Mouse (Mus musculus) midbrain, embryonic 10.5 days (tissue): Measurements from ENCODE around the gene Psmb3. TPM values are rescaled to one million over a fixed set of nuclear protein-coding genes. Genes with fewer than 3 reads are reported as not detected.
"Not testable (repeated sequence)": the region's sequence is repeated elsewhere in the genome, so short reads cannot be mapped to it uniquely, and the experiment has no call there.

Experiments used
- DNase-seq: peaks from one replicate; pipeline ENCODE4 v3.0.0-alpha.2; 2017; ENCODE audit warnings: low spot score
- H3K27ac ChIP-seq: fragments of 300-500 bp; sonication (generic); replicated peaks from 2 replicates; pipeline ENCODE4 v1.5.1; 2016; ENCODE audit warnings: mild to moderate bottlenecking
- H3K27me3 ChIP-seq: fragments of 300-500 bp; sonication (generic); 2 replicates; pipeline ENCODE4 v1.6.1; 2016; ENCODE audit warnings: low read depth, mild to moderate bottlenecking; ENCODE audit not compliant: poor library complexity, severe bottlenecking
- H3K36me3 ChIP-seq: fragments of 300-500 bp; sonication (generic); 2 replicates; pipeline ENCODE4 v1.6.1; 2016; ENCODE audit warnings: mild to moderate bottlenecking, moderate library complexity
- H3K4me1 ChIP-seq: fragments of 300-500 bp; sonication (generic); 2 replicates; pipeline ENCODE4 v1.6.1; 2016
- H3K4me3 ChIP-seq: fragments of 300-500 bp; sonication (generic); 2 replicates; pipeline ENCODE4 v1.5.1; 2016; ENCODE audit warnings: mild to moderate bottlenecking, moderate library complexity
- H3K9me3 ChIP-seq: fragments of 300-500 bp; sonication (generic); replicated peaks from 2 replicates; pipeline ENCODE4 v1.6.1; 2016; ENCODE audit warnings: mild to moderate bottlenecking
- WGBS: fragments of 180-500 bp; shearing (Covaris S2); methylation state at CpG from one replicate; pipeline ENCODE4 v1.1.7; 2016; 5-methylcytosine and 5-hydroxymethylcytosine counted together
- polyA plus RNA-seq: library from polyadenylated mRNA; unstranded; fragments of >200 nt; fragmentation: Nextera tagmentation; extraction: Ambion mirVana; gene quantifications from 2 replicates; pipeline ENCODE4 v1.2.1, GENCODE M21; 2016

Psmb3 gene
- polyA plus RNA-seq, 1 experiment from 2014 or later, result 631 TPM

DNA sequence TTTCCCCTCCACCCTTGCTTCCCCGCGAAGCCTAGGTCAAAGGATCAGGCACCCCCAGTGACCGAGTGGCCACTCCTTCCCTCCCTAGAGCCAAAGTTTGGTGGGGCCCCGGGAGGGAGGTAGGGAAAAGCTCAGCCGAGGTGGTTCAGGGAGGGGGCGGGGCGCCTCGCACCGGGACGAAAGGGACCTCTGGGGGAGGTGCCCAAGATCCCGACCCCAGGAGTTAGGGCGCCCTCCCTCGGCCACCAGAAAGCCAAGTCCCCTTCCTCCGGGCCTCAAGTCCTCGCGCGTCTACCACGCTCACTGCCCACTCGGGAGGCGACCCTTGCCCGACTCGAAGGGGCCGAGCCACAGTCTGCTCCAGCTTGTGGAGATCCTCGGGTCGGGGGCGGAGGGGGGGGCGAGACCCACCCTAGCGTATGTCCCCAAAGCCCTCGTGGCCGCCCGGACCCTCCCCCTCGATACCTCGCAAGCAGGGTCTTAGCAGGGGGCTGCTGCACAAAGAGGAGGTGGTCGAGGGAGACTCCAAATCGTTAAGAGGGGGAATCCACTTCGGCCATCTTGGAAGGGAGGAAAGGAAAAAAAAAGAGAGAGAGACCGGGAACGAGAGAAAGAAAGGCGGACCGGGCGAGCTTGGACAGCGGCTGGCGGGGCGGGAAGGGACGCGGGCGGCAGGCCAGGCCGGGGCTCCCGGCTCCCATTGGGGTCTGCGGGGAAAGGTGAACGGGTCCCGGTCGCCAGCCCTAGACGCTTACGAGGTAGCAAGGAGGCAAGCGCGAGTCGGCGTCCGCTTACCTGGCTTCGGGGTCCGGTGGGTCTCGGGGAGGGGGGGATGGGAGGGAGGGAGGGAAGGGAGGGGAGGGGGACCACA is 4.2 kb upstream of the Psmb3 start:
- under 1% methylated on average over 61 of the region's 63 CpGs for WGBS

DNA sequence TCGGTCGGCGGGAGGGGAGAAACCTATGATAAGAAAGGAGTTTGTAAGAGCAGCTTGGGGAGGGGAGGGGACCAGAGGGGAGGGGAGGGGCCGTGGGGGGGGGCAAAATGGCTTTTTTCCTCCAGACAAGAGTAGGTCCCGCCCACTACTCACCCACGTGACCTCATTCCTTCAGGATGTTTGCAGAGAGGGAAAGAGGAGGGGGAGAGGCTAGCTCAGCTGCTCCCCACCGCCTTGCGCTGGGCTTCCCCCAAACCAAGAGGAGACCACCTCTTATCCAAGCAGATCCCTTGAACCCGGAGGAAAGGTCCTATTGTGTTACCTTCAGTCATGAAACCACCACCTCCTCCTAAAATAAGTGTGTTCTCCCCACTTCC is 3.6 kb upstream of the Psmb3 start:
- DNase-seq, result peak; percentile 94
- H3K4me3 ChIP-seq, result peak overlapping the region; percentile 90
- 0 out of 2 replicates have a peak, but pooled peaks cover 7% of the 10 kb centered on the region for H3K27me3 ChIP-seq
- WGBS, result 0% methylated on average over 5 of the region's 9 CpGs
- H3K9me3 ChIP-seq, result no peaks in the 10 kb centered on the region
- H3K36me3 ChIP-seq, result peaks cover 15% of the 10 kb centered on the region; the same call in 1 of the 2 replicates
- H3K27ac ChIP-seq, result peak overlapping the region; percentile 99
- peaks cover 75% of the 10 kb centered on the region for H3K4me1 ChIP-seq

More for the DNA sequence above, 4.2 kb upstream of the Psmb3 start:
- Histone ChIP-seq H3K27ac (peak overlapping the region; percentile 99), H3K4me3 (peak overlapping the region; percentile 90), H3K27me3 (0 out of 2 replicates have a peak, but pooled peaks cover 7% of the 10 kb centered on the region), H3K36me3 (peaks cover 15% of the 10 kb centered on the region; the same call in 1 of the 2 replicates), H3K9me3 (no peaks in the 10 kb centered on the region), H3K4me1 (peaks cover 75% of the 10 kb centered on the region)
- peak; percentile 88 for DNase-seq

DNA sequence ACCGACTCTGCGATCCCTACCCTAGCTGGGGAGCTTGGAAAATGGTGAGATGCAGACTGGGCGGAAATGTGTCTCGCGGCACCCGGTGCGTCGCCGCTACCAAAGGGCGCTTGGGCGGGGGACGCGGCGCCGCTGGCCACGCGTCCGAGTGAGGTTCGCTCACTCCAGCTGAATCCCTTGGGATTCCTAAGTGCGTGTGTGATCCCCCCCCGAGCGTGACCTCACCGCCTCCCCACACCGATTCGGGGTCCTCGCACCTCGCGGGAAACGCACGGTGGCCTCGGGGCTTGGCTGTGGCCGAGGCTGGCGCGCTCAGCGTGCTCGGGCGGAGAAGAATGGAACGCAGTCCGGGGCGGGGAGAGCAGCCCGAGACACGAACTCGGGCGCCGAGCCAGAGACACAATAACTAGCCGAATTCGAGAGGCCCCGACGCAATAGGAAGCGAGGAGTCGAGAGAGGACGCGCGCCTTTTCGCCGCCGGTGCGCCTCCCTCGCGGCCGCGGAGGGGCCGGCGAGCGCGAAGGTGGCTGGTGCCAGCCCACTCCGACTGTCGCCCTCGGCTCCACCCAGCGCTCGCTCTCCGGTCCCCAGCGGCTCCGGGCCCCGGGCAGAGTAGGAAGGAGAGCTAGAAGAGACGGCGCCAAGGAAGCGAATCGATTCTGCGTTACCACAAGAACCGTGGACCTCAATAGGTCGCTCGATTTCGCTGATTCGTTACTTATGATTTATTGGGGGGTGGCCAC is 3.0 kb upstream of the Psmb3 start, which contains the start of gene Pcgf2:
Pcgf2 (minus strand) TSS at position 495 of the 743 bp plus-strand sequence.
- under 1% methylated on average over 85 of the region's 85 CpGs for WGBS
- peak; percentile 82 for DNase-seq
- peak within 1 kb of the TSS; percentile 99 for H3K27ac ChIP-seq
- H3K27me3 ChIP-seq, result 0 out of 2 replicates have a peak, but pooled peaks cover 7% of the 10 kb centered on the region
- peak within 1 kb of the TSS; percentile 90 for H3K4me3 ChIP-seq
- peaks cover 14% of the 10 kb centered on the region; the same call in 1 of the 2 replicates for H3K36me3 ChIP-seq
- H3K4me1 ChIP-seq, result peaks cover 72% of the 10 kb centered on the region
- H3K9me3 ChIP-seq, result no peaks in the 10 kb centered on the region

DNA sequence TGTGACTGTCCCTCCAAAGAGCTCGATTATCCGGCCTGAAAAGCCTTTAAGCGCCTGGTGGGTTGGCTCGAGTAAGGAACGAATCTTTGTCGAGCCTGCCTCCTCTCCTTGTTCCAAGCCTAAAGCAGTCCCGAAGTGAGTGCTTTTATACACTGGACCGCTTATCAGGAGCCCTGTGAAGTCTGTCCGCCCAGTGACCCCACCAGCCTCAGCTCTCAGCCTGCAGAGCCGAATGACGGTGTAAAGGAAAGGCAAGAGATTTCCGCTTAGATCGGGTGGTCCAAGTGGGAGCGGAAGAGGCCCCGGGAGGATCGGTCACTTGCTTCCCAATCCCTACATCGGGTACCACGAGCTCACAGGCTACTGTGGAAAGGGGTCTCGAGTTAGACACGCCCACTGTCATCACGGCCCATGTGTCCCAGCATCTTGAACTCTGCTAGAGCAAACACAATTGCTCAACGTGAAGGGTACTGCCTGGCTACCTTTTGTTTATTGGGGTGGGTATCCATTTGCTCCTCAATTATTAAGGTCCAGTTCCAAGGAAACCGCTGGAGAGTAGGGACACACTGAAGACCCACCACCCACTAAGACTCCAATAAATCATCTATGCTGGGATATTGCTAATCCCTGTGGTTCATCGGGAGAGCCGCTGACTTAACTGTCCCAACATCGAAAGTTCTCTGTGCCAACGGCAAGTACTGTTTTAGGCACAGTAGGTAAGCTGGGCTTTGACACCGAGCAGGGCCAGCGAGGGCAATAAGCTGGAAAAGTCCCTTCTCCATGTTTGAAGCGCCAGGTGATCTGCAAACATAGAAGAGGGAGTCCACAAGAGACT is 2.2 kb upstream of the Psmb3 start:
- Histone ChIP-seq H3K27me3 (0 out of 2 replicates have a peak, but pooled peaks cover 7% of the 10 kb centered on the region), H3K4me3 (peak overlapping the region; percentile 90), H3K9me3 (no peaks in the 10 kb centered on the region), H3K4me1 (peaks cover 64% of the 10 kb centered on the region), H3K36me3 (peaks cover 16% of the 10 kb centered on the region), H3K27ac (peak overlapping the region; percentile 99)
- WGBS, result 20% methylated on average over 30 of the region's 30 CpGs
- DNase-seq, result peak; percentile 58

DNA sequence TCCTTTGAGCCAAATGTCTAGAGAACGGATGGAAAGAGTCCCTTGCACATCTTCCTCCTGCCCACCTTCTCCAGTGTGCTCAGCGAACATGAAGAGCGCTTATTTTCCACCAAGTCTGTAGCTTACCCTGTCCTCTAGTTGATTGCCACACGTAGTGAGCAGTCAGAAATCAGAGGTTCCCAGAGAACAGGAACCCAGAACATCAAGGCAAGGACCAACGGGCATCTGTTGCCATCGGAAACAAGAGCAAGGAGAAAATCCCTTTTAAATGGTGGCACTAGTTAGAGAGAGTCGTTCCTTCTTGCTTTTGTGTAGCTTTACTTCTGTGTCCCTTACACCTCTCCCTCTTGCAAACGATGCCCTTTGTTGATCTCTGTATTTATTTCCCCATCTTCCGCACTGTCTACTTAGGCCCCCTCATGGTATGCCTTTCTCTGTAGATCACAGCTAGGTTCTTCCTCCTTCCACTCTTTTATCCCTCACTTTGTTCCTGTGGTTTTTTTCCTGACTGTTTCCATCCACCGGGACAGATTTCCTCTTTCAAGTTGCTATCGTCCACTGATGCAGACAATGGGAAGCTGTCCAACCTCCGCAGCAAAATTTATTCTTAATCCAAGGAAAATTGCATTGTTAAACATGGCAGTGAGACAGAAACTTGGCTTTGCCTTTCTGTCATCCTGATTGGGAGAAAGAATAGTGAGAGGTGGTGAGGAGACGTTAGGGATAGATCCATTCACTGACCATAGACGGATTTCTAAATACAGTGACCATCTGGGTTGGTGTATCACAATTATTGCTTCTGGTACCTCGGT is 1.4 kb upstream of the Psmb3 start:
- Histone ChIP-seq H3K27ac (peak overlapping the region; percentile 99; the same call in 1 of the 2 replicates), H3K4me1 (peaks cover 56% of the 10 kb centered on the region), H3K4me3 (peak overlapping the region; percentile 90), H3K9me3 (no peaks in the 10 kb centered on the region), H3K36me3 (peaks cover 24% of the 10 kb centered on the region), H3K27me3 (0 out of 2 replicates have a peak, but pooled peaks cover 7% of the 10 kb centered on the region)
- no peak for DNase-seq
- WGBS, result 52% methylated on average over 15 of the region's 15 CpGs

DNA sequence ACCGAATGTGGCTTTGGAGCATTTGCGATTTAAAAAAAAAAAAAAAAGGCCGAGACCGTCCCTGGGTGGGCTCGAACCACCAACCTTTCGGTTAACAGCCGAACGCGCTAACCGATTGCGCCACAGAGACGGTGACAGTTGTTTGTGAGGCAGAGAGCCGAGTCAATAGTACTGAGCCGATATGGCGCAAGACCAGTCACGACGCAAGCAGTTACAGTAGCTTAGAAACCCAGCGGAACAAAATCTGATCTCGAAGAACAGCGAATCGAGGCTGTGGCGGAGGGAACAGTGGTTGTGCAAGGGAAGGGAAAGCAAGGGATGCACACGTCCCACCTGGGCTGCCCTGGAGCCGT is 830 bp upstream of the Psmb3 start:
- peaks cover 50% of the 10 kb centered on the region for H3K4me1 ChIP-seq
- peak overlapping the region; percentile 90 for H3K4me3 ChIP-seq
- H3K9me3 ChIP-seq, result no peaks in the 10 kb centered on the region
- WGBS, result under 1% methylated on average over 24 of the region's 24 CpGs
- 0 out of 2 replicates have a peak, but pooled peaks cover 7% of the 10 kb centered on the region for H3K27me3 ChIP-seq
- H3K36me3 ChIP-seq, result peaks cover 30% of the 10 kb centered on the region
- DNase-seq, result peak; percentile 88
- peak overlapping the region; percentile 85 for H3K27ac ChIP-seq

DNA sequence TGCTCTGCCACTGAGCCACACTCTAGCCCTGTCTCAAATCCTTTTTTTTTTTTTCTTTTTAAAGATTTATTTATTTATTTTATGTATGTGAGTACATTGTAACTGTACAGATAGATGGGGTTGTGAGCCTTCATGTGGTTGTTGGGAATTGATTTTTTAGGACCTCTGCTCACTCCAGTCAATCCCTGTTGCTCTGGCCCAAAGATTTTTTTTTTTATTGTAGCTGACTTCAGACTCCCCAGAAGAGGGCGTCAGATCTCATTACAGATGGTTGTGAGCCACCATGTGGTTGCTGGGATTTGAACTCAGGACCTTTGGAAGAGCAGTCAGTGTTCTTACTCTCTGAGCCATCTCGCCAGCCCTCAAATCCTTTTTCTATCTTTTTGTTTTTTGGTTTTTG is 6.9 kb downstream of the Psmb3 start:
- H3K27ac ChIP-seq, H3K4me1 ChIP-seq, H3K27me3 ChIP-seq, DNase-seq, H3K9me3 ChIP-seq, H3K4me3 ChIP-seq: not testable (repeated sequence)
- H3K36me3 ChIP-seq, result peaks cover 94% of the 10 kb centered on the region
- 73% methylated on average over 2 of the region's 2 CpGs for WGBS

DNA sequence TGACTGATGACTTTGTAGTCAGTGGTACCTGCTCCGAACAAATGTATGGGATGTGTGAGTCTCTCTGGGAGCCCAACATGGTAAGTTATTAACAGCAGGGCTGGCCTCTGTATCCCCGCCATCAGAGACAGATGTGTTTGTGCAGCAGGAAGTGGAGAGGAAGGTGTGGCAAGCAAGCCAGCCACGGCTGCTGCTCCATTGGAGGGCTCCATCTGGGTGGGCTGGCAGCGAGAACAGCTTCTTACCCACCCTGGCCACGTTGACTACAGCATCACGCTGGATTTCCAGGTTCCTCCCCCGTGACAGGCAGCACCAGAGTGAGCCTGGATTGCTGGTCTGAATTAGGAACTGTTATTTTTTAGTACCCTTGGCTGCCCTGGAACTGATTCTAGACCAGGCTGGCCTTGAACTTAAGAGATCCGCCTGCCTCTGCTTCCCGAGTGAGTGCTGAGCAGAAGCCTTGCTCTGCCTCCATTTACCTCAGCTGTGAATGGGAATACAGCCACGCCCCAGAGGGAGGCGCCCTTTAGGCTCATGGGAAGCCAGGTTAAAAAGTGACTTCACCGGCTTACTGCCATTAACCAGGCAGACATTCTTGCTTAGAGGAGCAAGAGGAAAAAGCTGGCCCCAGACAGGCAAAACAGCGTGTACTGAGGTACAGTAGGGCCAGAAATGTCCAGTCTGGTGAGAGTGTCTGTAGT is 8.2 kb downstream of the Psmb3 start:
- H3K4me3 ChIP-seq, result no peak overlapping the region
- H3K27me3 ChIP-seq, result no peaks in the 10 kb centered on the region
- DNase-seq, result no peak
- H3K27ac ChIP-seq, result no peak overlapping the region
- no peaks in the 10 kb centered on the region for H3K9me3 ChIP-seq
- peaks cover 96% of the 10 kb centered on the region for H3K36me3 ChIP-seq
- H3K4me1 ChIP-seq, result no peaks in the 10 kb centered on the region
- WGBS, result 86% methylated on average over 13 of the region's 13 CpGs

DNA sequence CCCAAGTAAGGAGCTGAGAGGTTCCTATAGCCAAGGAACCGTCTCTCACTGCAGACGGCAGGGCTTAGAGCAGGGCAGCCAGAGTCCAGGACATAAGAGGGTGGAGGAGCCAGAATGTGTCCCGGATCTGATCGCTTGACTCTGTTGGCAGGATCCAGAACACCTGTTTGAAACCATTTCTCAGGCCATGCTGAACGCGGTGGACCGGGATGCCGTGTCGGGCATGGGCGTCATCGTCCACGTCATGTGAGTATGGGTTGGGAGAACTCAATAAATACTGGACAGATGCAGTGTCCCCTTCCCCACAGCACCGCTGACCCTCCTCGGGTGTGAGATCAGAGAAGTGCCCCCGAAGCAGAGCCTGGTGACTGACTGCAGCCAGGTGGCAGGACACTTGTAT is 9.1 kb downstream of the Psmb3 start:
- Histone ChIP-seq H3K36me3 (peaks cover 94% of the 10 kb centered on the region), H3K27me3 (no peaks in the 10 kb centered on the region)
- 93% methylated on average over 15 of the region's 15 CpGs for WGBS

DNA sequence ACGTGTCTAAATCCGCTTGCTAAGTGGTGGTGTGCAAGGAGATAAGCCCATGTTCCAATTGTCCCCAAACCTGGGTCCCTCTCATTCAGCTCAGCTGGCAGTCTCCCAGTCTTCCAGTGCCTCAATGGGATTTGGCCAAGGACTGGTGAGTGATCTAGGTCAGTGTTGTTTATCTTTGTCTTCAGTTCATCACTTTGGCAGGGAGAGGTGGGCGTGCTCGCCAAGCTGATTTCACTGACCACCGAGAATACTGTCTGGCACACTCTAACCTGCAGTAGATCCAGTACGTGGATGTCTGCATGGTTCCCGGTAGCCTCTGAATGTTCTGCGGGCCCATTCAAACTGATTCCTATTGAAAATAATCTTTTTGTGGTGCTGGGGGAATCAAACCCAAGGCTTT is 10.7 kb downstream of the Psmb3 start:
- Histone ChIP-seq H3K27me3 (no peaks in the 10 kb centered on the region), H3K36me3 (peaks cover 94% of the 10 kb centered on the region), H3K9me3 (no peaks in the 10 kb centered on the region)

More for the DNA sequence above, 9.1 kb downstream of the Psmb3 start:
- no peak for DNase-seq
- no peak overlapping the region for H3K27ac ChIP-seq
- no peaks in the 10 kb centered on the region for H3K4me1 ChIP-seq
- H3K9me3 ChIP-seq, result no peaks in the 10 kb centered on the region
- no peak overlapping the region for H3K4me3 ChIP-seq

DNA sequence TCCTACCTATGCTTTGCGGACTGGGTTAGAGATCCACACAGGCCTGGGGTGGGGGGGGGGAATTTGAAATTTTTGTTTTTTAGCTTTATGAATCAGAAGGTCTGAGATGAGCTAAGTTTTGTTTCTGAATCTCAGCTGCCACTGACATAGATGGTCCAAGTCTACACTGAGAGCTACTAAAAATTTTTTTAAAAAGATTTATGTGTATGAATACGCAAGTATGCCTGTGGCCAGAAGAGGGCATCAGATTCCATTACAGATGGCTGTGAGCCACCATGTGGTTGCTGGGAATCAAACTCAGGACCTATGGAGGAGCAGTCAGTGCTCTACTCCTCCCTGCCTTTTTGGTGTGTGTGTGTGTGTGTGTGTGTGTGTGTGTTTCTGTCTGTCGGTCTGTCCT is 11.2 kb downstream of the Psmb3 start:
- DNase-seq, result no peak
- Histone ChIP-seq H3K9me3 (no peaks in the 10 kb centered on the region), H3K4me3 (no peak overlapping the region), H3K4me1 (no peaks in the 10 kb centered on the region), H3K36me3 (peaks cover 94% of the 10 kb centered on the region), H3K27ac (no peak overlapping the region), H3K27me3 (no peaks in the 10 kb centered on the region)
- 98% methylated on average over 3 of the region's 3 CpGs for WGBS

More for the DNA sequence above, 10.7 kb downstream of the Psmb3 start:
- Histone ChIP-seq H3K4me3 (no peak overlapping the region), H3K27ac (no peak overlapping the region), H3K4me1 (no peaks in the 10 kb centered on the region)
- DNase-seq, result no peak
- 89% methylated on average over 8 of the region's 8 CpGs for WGBS
